In the genomic region with DNA sequence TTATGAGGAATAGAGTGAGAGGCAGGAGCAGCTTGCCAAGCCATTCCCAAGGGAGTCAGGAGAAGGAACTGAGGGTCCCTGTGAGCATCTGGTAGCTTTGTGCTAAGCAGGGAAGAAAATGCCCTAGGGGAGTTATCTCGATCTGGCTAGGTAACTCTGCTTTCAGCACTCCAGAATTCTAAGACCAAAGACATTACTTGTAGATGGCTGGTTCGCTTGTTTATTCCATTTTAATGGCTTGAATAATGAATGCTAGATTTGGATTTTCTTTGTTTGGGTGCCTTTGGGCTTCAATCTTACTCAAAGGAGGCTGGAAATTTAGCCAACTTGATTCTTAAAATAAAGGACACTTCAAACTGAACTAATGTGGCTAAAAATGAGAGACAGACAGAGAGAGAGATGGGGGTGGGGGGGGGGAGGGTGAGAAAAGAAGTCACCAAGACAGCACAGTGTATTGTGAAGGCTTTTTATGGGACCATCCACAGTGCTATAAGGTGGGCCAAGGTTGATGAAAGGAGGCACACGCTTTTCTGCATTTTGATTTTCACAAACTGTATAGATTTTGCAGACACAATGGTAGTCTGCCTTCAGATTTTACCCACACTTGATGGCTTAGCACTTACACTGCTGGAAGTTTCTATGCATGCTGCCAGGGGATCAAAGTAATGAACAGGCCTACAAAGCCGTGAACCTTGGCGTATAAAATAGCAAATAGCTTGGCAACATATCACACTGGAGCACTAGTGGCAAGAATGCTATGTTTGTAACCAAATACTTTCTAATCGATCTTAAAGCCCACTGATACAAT, we compare ENCODE assay signal across 22 mouse cellular contexts.
DNase-seq lines count a peak whose midpoint lies in the region; ATAC-seq lines count a peak whose summit lies in the region.
"Had no signal": no experiment of that assay in that cellular context is flagged by ENCODE, and none has a peak within 500 bp of the region (broad histone marks: within the 10 kb centered on the region; RNA-seq: fewer than 3 reads in every experiment).

No protein-coding gene starts in this region.

- no peaks in the 10 kb centered on the region for H3K36me3 ChIP-seq in forebrain, embryonic 13.5 days (ENCODE audit: poor library complexity, severe bottlenecking)
- H3K36me3 ChIP-seq in forebrain, embryonic 10.5 days (replicated peaks): no peaks in the 10 kb centered on the region
- no peaks in the 10 kb centered on the region for H3K36me3 ChIP-seq in forebrain, embryonic 14.5 days (ENCODE audit: control insufficient read depth, insufficient read depth, low read length)
- no peaks in the 10 kb centered on the region for H3K36me3 ChIP-seq in forebrain, embryonic 16.5 days (ENCODE audit: control insufficient read depth, insufficient read depth)
- H3K36me3 ChIP-seq: embryonic facial prominence, embryonic 12.5 days; hindbrain, embryonic 12.5 days; hindbrain, embryonic 15.5 days had no signal

- no peak for DNase-seq in forebrain, embryonic 10.5 days (ENCODE audit: extremely low spot score, low spot score)
- DNase-seq in forebrain, embryonic 14.5 days (ENCODE audit: low spot score): peak; percentile 85
- no peak for DNase-seq in layer of hippocampus, adult 18-20 months (ENCODE audit: low spot score in 2 of 2)
- no peak for DNase-seq in MN1 (ENCODE audit: low spot score)
- DNase-seq: adrenal gland, adult 8-10 months; adrenal gland, postnatal 25 days; cerebellum, adult 18-20 months; cerebellum, adult 9-10 months; cerebellum, postnatal 14 days; gastrocnemius, adult 2 months; gastrocnemius, postnatal 14 days; heart, adult 11 months had no signal

- no peak overlapping the region for H3K4me2 ChIP-seq in forebrain, embryonic 13.5 days
- H3K4me2 ChIP-seq in forebrain, embryonic 14.5 days (ENCODE audit: low read length): no peak overlapping the region
- no peak overlapping the region for H3K4me2 ChIP-seq in forebrain, embryonic 16.5 days (ENCODE audit: low read length)
- H3K4me2 ChIP-seq: embryonic facial prominence, embryonic 12.5 days; heart, embryonic 11.5 days; hindbrain, embryonic 12.5 days; hindbrain, embryonic 15.5 days had no signal

- no peak overlapping the region for H3K9ac ChIP-seq in forebrain, embryonic 13.5 days
- no peak overlapping the region for H3K9ac ChIP-seq in forebrain, embryonic 14.5 days (ENCODE audit: low read length)
- no peak overlapping the region for H3K9ac ChIP-seq in forebrain, embryonic 16.5 days (replicated peaks; ENCODE audit: low read depth, low read length)
- H3K9ac ChIP-seq: embryonic facial prominence, embryonic 12.5 days; hindbrain, embryonic 12.5 days; hindbrain, embryonic 15.5 days had no signal

- H3K4me3 ChIP-seq in forebrain, embryonic 13.5 days: no peak overlapping the region
- H3K4me3 ChIP-seq in forebrain, embryonic 10.5 days: no peak overlapping the region
- H3K4me3 ChIP-seq in forebrain, embryonic 14.5 days (ENCODE audit: low read depth, low read length): no peak overlapping the region
- H3K4me3 ChIP-seq in forebrain, embryonic 16.5 days (replicated peaks; ENCODE audit: low read length): no peak overlapping the region
- H3K4me3 ChIP-seq: embryonic facial prominence, embryonic 12.5 days; erythroblast, embryonic 14.5 days; gastrocnemius, adult 2 months; hindbrain, embryonic 12.5 days; hindbrain, embryonic 15.5 days had no signal

- H3K27me3 ChIP-seq in forebrain, embryonic 13.5 days: no peaks in the 10 kb centered on the region
- H3K27me3 ChIP-seq in forebrain, embryonic 10.5 days (ENCODE audit: poor library complexity, severe bottlenecking): no peaks in the 10 kb centered on the region
- H3K27me3 ChIP-seq in forebrain, embryonic 14.5 days (replicated peaks; ENCODE audit: control insufficient read depth, insufficient read depth, low read length): no peaks in the 10 kb centered on the region
- no peaks in the 10 kb centered on the region for H3K27me3 ChIP-seq in forebrain, embryonic 16.5 days (replicated peaks; ENCODE audit: control insufficient read depth, insufficient read depth, low read length)
- H3K27me3 ChIP-seq: embryonic facial prominence, embryonic 12.5 days; hindbrain, embryonic 12.5 days; hindbrain, embryonic 15.5 days had no signal

- ATAC-seq in forebrain, embryonic 13.5 days: peak; percentile 90
- peak; percentile 94 for ATAC-seq in forebrain, embryonic 14.5 days
- peak; percentile 90 for ATAC-seq in forebrain, embryonic 16.5 days
- ATAC-seq: activated CD4-positive, CD25-positive, alpha-beta regulatory T cell, adult 4 months; CD4-positive, CD25-positive, alpha-beta regulatory T cell, adult 4 months; intestine, postnatal 0 days had no signal

- H3K4me1 ChIP-seq in forebrain, embryonic 13.5 days: no peaks in the 10 kb centered on the region
- H3K4me1 ChIP-seq in forebrain, embryonic 10.5 days: no peaks in the 10 kb centered on the region
- no peaks in the 10 kb centered on the region for H3K4me1 ChIP-seq in forebrain, embryonic 14.5 days (ENCODE audit: control insufficient read depth, insufficient read depth, low read length)
- peaks cover 6% of the 10 kb centered on the region; the same call in 1 of the 2 replicates for H3K4me1 ChIP-seq in forebrain, embryonic 16.5 days (replicated peaks; ENCODE audit: control insufficient read depth, insufficient read depth, low read length)
- H3K4me1 ChIP-seq: embryonic facial prominence, embryonic 12.5 days; hindbrain, embryonic 12.5 days; hindbrain, embryonic 15.5 days had no signal

- 61% methylated on average over 6 of the region's 6 CpGs for WGBS in forebrain, embryonic 13.5 days
- WGBS in forebrain, embryonic 10.5 days: 86% methylated on average over 6 of the region's 6 CpGs
- WGBS in forebrain, embryonic 14.5 days: 39% methylated on average over 6 of the region's 6 CpGs
- WGBS in forebrain, embryonic 16.5 days: 41% methylated on average over 6 of the region's 6 CpGs

- H3K9me3 ChIP-seq in forebrain, embryonic 13.5 days (replicated peaks): 0 out of 2 replicates have a peak, but pooled peaks cover 3% of the 10 kb centered on the region
- no peaks in the 10 kb centered on the region for H3K9me3 ChIP-seq in forebrain, embryonic 10.5 days
- H3K9me3 ChIP-seq in forebrain, embryonic 14.5 days (replicated peaks; ENCODE audit: control insufficient read depth, low read length): no peaks in the 10 kb centered on the region
- no peaks in the 10 kb centered on the region for H3K9me3 ChIP-seq in forebrain, embryonic 16.5 days (ENCODE audit: control insufficient read depth, low read length)
- H3K9me3 ChIP-seq: embryonic facial prominence, embryonic 12.5 days; hindbrain, embryonic 12.5 days; hindbrain, embryonic 15.5 days had no signal

- H3K27ac ChIP-seq in forebrain, embryonic 13.5 days: no peak overlapping the region
- H3K27ac ChIP-seq in forebrain, embryonic 10.5 days: no peak overlapping the region
- H3K27ac ChIP-seq in forebrain, embryonic 14.5 days (ENCODE audit: low read depth, low read length): no peak overlapping the region
- H3K27ac ChIP-seq in forebrain, embryonic 16.5 days (ENCODE audit: low read length): no peak overlapping the region
- H3K27ac ChIP-seq: embryonic facial prominence, embryonic 12.5 days; gastrocnemius, adult 2 months; hindbrain, embryonic 12.5 days; hindbrain, embryonic 15.5 days had no signal
